Mouse (Mus musculus) stomach, embryonic 14.5 days (tissue): ENCODE data around the gene Rnf217. TPM values are rescaled to one million over a fixed set of nuclear protein-coding genes. Genes with fewer than 3 reads are reported as not detected.
A peak's percentile ranks its signal among the peaks of the same experiment; 100 is the strongest.

Experiments
- ATAC-seq: fragments of 200-750 bp; cut with Nextera tagmentation; 2 replicates; pipeline ENCODE4 v1.8.0; 2017; ENCODE audit warnings: low read depth, moderate TSS enrichment; ENCODE audit not compliant: insufficient number of reproducible peaks, insufficient read depth, low FRiP score
- H3K27ac ChIP-seq: fragments of 300-500 bp; sonication (generic); 2 replicates; pipeline ENCODE4 v1.5.1; 2014; ENCODE audit warnings: mild to moderate bottlenecking, low read length, moderate library complexity, mixed read lengths
- H3K27me3 ChIP-seq: fragments of 300-500 bp; sonication (generic); 2 replicates; pipeline ENCODE4 v1.6.1; 2014; ENCODE audit warnings: low read length, control low read depth, mixed read lengths; ENCODE audit not compliant: control insufficient read depth, insufficient read depth
- H3K36me3 ChIP-seq: fragments of 300-500 bp; sonication (generic); 2 replicates; pipeline ENCODE4 v1.6.1; 2014; ENCODE audit warnings: mild to moderate bottlenecking, control low read depth, low read length, moderate library complexity, mixed read lengths; ENCODE audit not compliant: control insufficient read depth, insufficient read depth
- H3K4me1 ChIP-seq: fragments of 300-500 bp; sonication (generic); 2 replicates; pipeline ENCODE4 v1.6.1; 2014; ENCODE audit warnings: low read length, control low read depth, mixed read lengths; ENCODE audit not compliant: control insufficient read depth, insufficient read depth
- H3K4me2 ChIP-seq: fragments of 300-500 bp; sonication (generic); replicated peaks from 2 replicates; pipeline ENCODE4 v1.6.1; 2014; ENCODE audit warnings: low read depth, low read length, control low read depth
- H3K4me3 ChIP-seq: fragments of 300-500 bp; sonication (generic); 2 replicates; pipeline ENCODE4 v1.5.1; 2014; ENCODE audit warnings: low read depth, low read length, control low read depth
- H3K9ac ChIP-seq: fragments of 300-500 bp; sonication (generic); replicated peaks from 2 replicates; pipeline ENCODE4 v1.6.1; 2014; ENCODE audit warnings: low read depth, mild to moderate bottlenecking, control low read depth, low read length, moderate library complexity, mixed read lengths
- H3K9me3 ChIP-seq: fragments of 300-500 bp; sonication (generic); 2 replicates; pipeline ENCODE4 v1.6.1; 2016; ENCODE audit warnings: low read depth, low read length, control low read depth; ENCODE audit not compliant: control insufficient read depth
- WGBS: fragments of 180-500 bp; shearing (Covaris S2); extraction: QIAGEN DNeasy Blood & Tissue Kit; methylation state at CpG from one replicate; pipeline ENCODE4 v1.1.7; 2014; 5-methylcytosine and 5-hydroxymethylcytosine counted together
- polyA plus RNA-seq: library from polyadenylated mRNA; unstranded; fragments of >200 nt; fragmentation: Nextera tagmentation; extraction: Ambion mirVana; gene quantifications from 2 replicates; pipeline ENCODE4 v1.2.1, GENCODE M21; 2014

The Rnf217 gene
- polyA plus RNA-seq, 1 experiment from 2014 or later = 3.5 TPM

GRCm38 (mm10) chr10:31544149-31544942, 64.6 kb downstream of the Rnf217 start:
- Histone ChIP-seq H3K4me1 (no peaks in the 10 kb centered on the region), H3K9me3 (no peaks in the 10 kb centered on the region), H3K27me3 (no peaks in the 10 kb centered on the region), H3K36me3 (no peaks in the 10 kb centered on the region), H3K9ac (no peak overlapping the region), H3K4me3 (no peak overlapping the region), H3K27ac (no peak overlapping the region), H3K4me2 (no peak overlapping the region)
- WGBS = 86% methylated on average over 6 of the region's 6 CpGs
- no peak for ATAC-seq

- no peaks in the 10 kb centered on the region for H3K4me1 ChIP-seq
- 95% methylated on average over 4 of the region's 4 CpGs for WGBS
- no peak overlapping the region for H3K4me2 ChIP-seq
- no peaks in the 10 kb centered on the region for H3K9me3 ChIP-seq
- no peak overlapping the region for H3K4me3 ChIP-seq
- no peaks in the 10 kb centered on the region for H3K27me3 ChIP-seq
- no peak overlapping the region for H3K27ac ChIP-seq
- H3K36me3 ChIP-seq = no peaks in the 10 kb centered on the region
- H3K9ac ChIP-seq = no peak overlapping the region
- no peak for ATAC-seq
These were observed 68.5 kb downstream of the Rnf217 start for GRCm38 (mm10) chr10:31540518-31540917.

- WGBS = 91% methylated on average over 2 of the region's 2 CpGs
- no peak for ATAC-seq
- no peaks in the 10 kb centered on the region for H3K4me1 ChIP-seq
- H3K36me3 ChIP-seq = peaks cover 2% of the 10 kb centered on the region; the same call in 1 of the 2 replicates
- no peak overlapping the region for H3K4me2 ChIP-seq
- no peak overlapping the region for H3K9ac ChIP-seq
- no peak overlapping the region for H3K4me3 ChIP-seq
- no peaks in the 10 kb centered on the region for H3K27me3 ChIP-seq
- H3K9me3 ChIP-seq = no peaks in the 10 kb centered on the region
- no peak overlapping the region for H3K27ac ChIP-seq
These were observed 69.6 kb downstream of the Rnf217 start for GRCm38 (mm10) chr10:31539351-31539750.

GRCm38 (mm10) chr10:31538721-31539120, 70.3 kb downstream of the Rnf217 start:
- WGBS = 83% methylated on average over 3 of the region's 3 CpGs

GRCm38 (mm10) chr10:31538243-31538642, 70.7 kb downstream of the Rnf217 start:
- Histone ChIP-seq H3K9me3 (no peaks in the 10 kb centered on the region), H3K4me1 (no peaks in the 10 kb centered on the region), H3K36me3 (peaks cover 6% of the 10 kb centered on the region; the same call in 1 of the 2 replicates), H3K9ac (no peak overlapping the region), H3K4me3 (no peak overlapping the region), H3K27me3 (no peaks in the 10 kb centered on the region), H3K4me2 (no peak overlapping the region), H3K27ac (no peak overlapping the region)
- ATAC-seq = no peak
- WGBS = 83% methylated on average over 2 of the region's 2 CpGs

More at GRCm38 (mm10) chr10:31538721-31539120, 70.3 kb downstream of the Rnf217 start:
- Histone ChIP-seq H3K27ac (no peak overlapping the region), H3K4me3 (no peak overlapping the region), H3K4me1 (no peaks in the 10 kb centered on the region), H3K4me2 (no peak overlapping the region), H3K9me3 (no peaks in the 10 kb centered on the region), H3K27me3 (no peaks in the 10 kb centered on the region), H3K9ac (no peak overlapping the region), H3K36me3 (peaks cover 6% of the 10 kb centered on the region; the same call in 1 of the 2 replicates)
- no peak for ATAC-seq

- Histone ChIP-seq H3K4me3 (no peak overlapping the region), H3K27me3 (no peaks in the 10 kb centered on the region), H3K36me3 (peaks cover 6% of the 10 kb centered on the region; the same call in 1 of the 2 replicates), H3K9ac (no peak overlapping the region), H3K4me2 (no peak overlapping the region), H3K4me1 (no peaks in the 10 kb centered on the region), H3K27ac (no peak overlapping the region), H3K9me3 (no peaks in the 10 kb centered on the region)
- 62% methylated on average over 3 of the region's 3 CpGs for WGBS
- no peak for ATAC-seq
These were observed 71.8 kb downstream of the Rnf217 start for GRCm38 (mm10) chr10:31537213-31537612.

GRCm38 (mm10) chr10:31535046-31535445, 73.9 kb downstream of the Rnf217 start:
- 92% methylated on average over 2 of the region's 2 CpGs for whole genome bisulfite sequencing
- no peak for ATAC-seq
- H3K9me3 ChIP-seq = no peaks in the 10 kb centered on the region
- H3K27ac ChIP-seq = no peak overlapping the region
- no peaks in the 10 kb centered on the region for H3K4me1 ChIP-seq
- H3K27me3 ChIP-seq = no peaks in the 10 kb centered on the region
- H3K4me3 ChIP-seq = no peak overlapping the region
- H3K36me3 ChIP-seq = peaks cover 6% of the 10 kb centered on the region; the same call in 1 of the 2 replicates
- no peak overlapping the region for H3K9ac ChIP-seq
- H3K4me2 ChIP-seq = no peak overlapping the region

- Histone ChIP-seq H3K36me3 (peaks cover 6% of the 10 kb centered on the region; the same call in 1 of the 2 replicates), H3K27me3 (no peaks in the 10 kb centered on the region), H3K9ac (no peak overlapping the region), H3K27ac (no peak overlapping the region), H3K9me3 (no peaks in the 10 kb centered on the region), H3K4me1 (no peaks in the 10 kb centered on the region), H3K4me3 (no peak overlapping the region), H3K4me2 (no peak overlapping the region)
- ATAC-seq = peak; percentile 79; the same call in 1 of the 2 replicates
- 80% methylated on average over 6 of the region's 6 CpGs for WGBS
These were observed 75.6 kb downstream of the Rnf217 start for GRCm38 (mm10) chr10:31533270-31533826.
